Mouse (Mus musculus) lung, postnatal 0 days (tissue): ENCODE results near the gene Fam78b. TPM values are rescaled to one million over a fixed set of nuclear protein-coding genes. Genes with fewer than 3 reads are reported as not detected.

Experiments
- ATAC-seq: fragments of 200-750 bp; cut with Nextera tagmentation; 2 replicates; pipeline ENCODE4 v1.8.0; 2017; ENCODE audit warnings: moderate library complexity
- DNase-seq: peaks from one replicate; pipeline ENCODE4 v3.0.0-alpha.2; 2016; ENCODE audit warnings: low spot score
- H3K27ac ChIP-seq: fragments of 300-500 bp; sonication (generic); 2 replicates; pipeline ENCODE4 v1.5.1; 2014; ENCODE audit warnings: antibody characterized with exemption, mild to moderate bottlenecking, low read length, mixed read lengths
- H3K27me3 ChIP-seq: fragments of 300-500 bp; sonication (generic); replicated peaks from 2 replicates; pipeline ENCODE4 v1.6.1; 2014; ENCODE audit warnings: low read length, mixed read lengths; ENCODE audit not compliant: insufficient read depth
- H3K36me3 ChIP-seq: fragments of 300-500 bp; sonication (generic); 2 replicates; pipeline ENCODE4 v1.6.1; 2014; ENCODE audit warnings: low read length, mixed read lengths; ENCODE audit not compliant: insufficient read depth
- H3K4me1 ChIP-seq: fragments of 300-500 bp; sonication (generic); 2 replicates; pipeline ENCODE4 v1.6.1; 2014; ENCODE audit warnings: antibody characterized with exemption, low read depth, low read length, mixed read lengths; ENCODE audit not compliant: insufficient read depth
- H3K4me2 ChIP-seq: fragments of 300-500 bp; sonication (generic); replicated peaks from 2 replicates; pipeline ENCODE4 v1.6.1; 2014; ENCODE audit warnings: low read depth, mild to moderate bottlenecking, low read length, moderate library complexity, mixed read lengths
- H3K4me3 ChIP-seq: fragments of 300-500 bp; sonication (generic); 2 replicates; pipeline ENCODE4 v1.5.1; 2014; ENCODE audit warnings: low read depth, low read length
- H3K9ac ChIP-seq: fragments of 300-500 bp; sonication (generic); replicated peaks from 2 replicates; pipeline ENCODE4 v1.6.1; 2014; ENCODE audit warnings: low read depth, mild to moderate bottlenecking
- H3K9me3 ChIP-seq: fragments of 300-500 bp; sonication (generic); 2 replicates; pipeline ENCODE4 v1.6.1; 2016; ENCODE audit warnings: low read length, mixed read lengths
- CTCF ChIP-seq: IDR thresholded peaks from 2 replicates; pipeline ENCODE4 v1.5.1; 2016; ENCODE audit warnings: antibody characterized with exemption, mild to moderate bottlenecking
- EP300 ChIP-seq: IDR thresholded peaks from 2 replicates; pipeline ENCODE4 v1.6.1; 2016; ENCODE audit warnings: antibody characterized with exemption, mild to moderate bottlenecking, control low read depth
- whole genome bisulfite sequencing: fragments of 180-500 bp; shearing (Covaris S2); extraction: QIAGEN DNeasy Blood & Tissue Kit; methylation state at CpG from one replicate; pipeline ENCODE4 v1.1.7; 2014; 5-methylcytosine and 5-hydroxymethylcytosine counted together
- polyA plus RNA-seq: library from polyadenylated mRNA; unstranded; fragments of >200 nt; fragmentation: Nextera tagmentation; extraction: Ambion mirVana; gene quantifications from 2 replicates; pipeline ENCODE4 v1.2.1, GENCODE M21; 2015

Fam78b gene
- 0.60 and 0.61 TPM in 2 replicates for polyA plus RNA-seq

GRCm38 (mm10) chr1:167001174-167001843 lies at the start of gene Fam78b:
Gene Fam78b, plus strand, starts transcription at chr1:167001417.
- H3K27ac ChIP-seq: no peak within 1 kb of the TSS
- no peak for DNase-seq

GRCm38 (mm10) chr1:166964508-166964907 lies 36.7 kb upstream of the Fam78b start:
- H3K4me2 ChIP-seq: no peak overlapping the region
- no peak for ATAC-seq
- H3K36me3 ChIP-seq: no peaks in the 10 kb centered on the region
- no peaks in the 10 kb centered on the region for H3K4me1 ChIP-seq
- 31% methylated on average over 10 of the region's 10 CpGs for WGBS
- H3K9ac ChIP-seq: no peak overlapping the region
- no peak overlapping the region for H3K4me3 ChIP-seq
- no peaks in the 10 kb centered on the region for H3K9me3 ChIP-seq
- no peaks in the 10 kb centered on the region for H3K27me3 ChIP-seq
- H3K27ac ChIP-seq: no peak overlapping the region
- no peak for TF ChIP-seq CTCF
- DNase-seq: peak; percentile 33

More at GRCm38 (mm10) chr1:167001174-167001843, at the start of gene Fam78b:
- Histone ChIP-seq H3K4me3 (peak within 1 kb of the TSS; percentile 76), H3K9me3 (no peaks in the 10 kb centered on the region), H3K4me1 (no peaks in the 10 kb centered on the region), H3K9ac (peak within 1 kb of the TSS; percentile 46), H3K36me3 (no peaks in the 10 kb centered on the region), H3K4me2 (peak within 1 kb of the TSS; percentile 98), H3K27me3 (peaks cover 12% of the 10 kb centered on the region; the same call in 1 of the 2 replicates)
- under 1% methylated on average over 66 of the region's 85 CpGs for WGBS
- ATAC-seq: peak; percentile 35
- TF ChIP-seq EP300 (no peak), CTCF (no peak)

GRCm38 (mm10) chr1:166968271-166968670 lies 32.9 kb upstream of the Fam78b start:
- ATAC-seq: no peak
- Histone ChIP-seq H3K4me2 (no peak overlapping the region), H3K9me3 (no peaks in the 10 kb centered on the region), H3K4me3 (no peak overlapping the region), H3K27me3 (no peaks in the 10 kb centered on the region), H3K36me3 (no peaks in the 10 kb centered on the region), H3K4me1 (no peaks in the 10 kb centered on the region), H3K27ac (no peak overlapping the region), H3K9ac (no peak overlapping the region)
- 57% methylated on average over 5 of the region's 5 CpGs for whole genome bisulfite sequencing
- no peak for DNase-seq
- TF ChIP-seq CTCF (no peak), EP300 (no peak)

- no peak for TF ChIP-seq CTCF
- no peak for TF ChIP-seq EP300
- Histone ChIP-seq H3K9ac (no peak overlapping the region), H3K27ac (no peak overlapping the region), H3K4me3 (no peak overlapping the region), H3K36me3 (no peaks in the 10 kb centered on the region), H3K9me3 (no peaks in the 10 kb centered on the region), H3K4me1 (no peaks in the 10 kb centered on the region), H3K27me3 (no peaks in the 10 kb centered on the region), H3K4me2 (no peak overlapping the region)
- no peak for ATAC-seq
- no peak for DNase-seq
- WGBS: 74% methylated on average over 3 of the region's 3 CpGs
These were observed 27.5 kb upstream of the Fam78b start for GRCm38 (mm10) chr1:166973731-166974130.

GRCm38 (mm10) chr1:166978611-166979010 lies 22.6 kb upstream of the Fam78b start:
- no peaks in the 10 kb centered on the region for H3K36me3 ChIP-seq
- ATAC-seq (no peak), DNase-seq (no peak)
- no peaks in the 10 kb centered on the region for H3K4me1 ChIP-seq
- WGBS: 56% methylated on average over 5 of the region's 5 CpGs
- no peak overlapping the region for H3K4me3 ChIP-seq
- H3K4me2 ChIP-seq: no peak overlapping the region
- no peak overlapping the region for H3K27ac ChIP-seq
- TF ChIP-seq EP300: no peak
- no peak for TF ChIP-seq CTCF
- H3K27me3 ChIP-seq: no peaks in the 10 kb centered on the region
- no peak overlapping the region for H3K9ac ChIP-seq
- no peaks in the 10 kb centered on the region for H3K9me3 ChIP-seq

- Histone ChIP-seq H3K9me3 (no peaks in the 10 kb centered on the region), H3K27ac (no peak overlapping the region), H3K36me3 (no peaks in the 10 kb centered on the region), H3K4me1 (no peaks in the 10 kb centered on the region), H3K4me2 (no peak overlapping the region), H3K4me3 (no peak overlapping the region), H3K27me3 (no peaks in the 10 kb centered on the region), H3K9ac (no peak overlapping the region)
- WGBS: 58% methylated on average over 5 of the region's 5 CpGs
- TF ChIP-seq CTCF (no peak), EP300 (no peak)
- ATAC-seq (no peak), DNase-seq (no peak)
These were observed 7.0 kb upstream of the Fam78b start for GRCm38 (mm10) chr1:166994266-166994665.
